Mouse (Mus musculus): Measurements from ENCODE around the gene Lst1. TPM values are rescaled to one million over a fixed set of nuclear protein-coding genes. Genes with fewer than 3 reads are reported as not detected.
A peak's percentile ranks its signal among the peaks of the same experiment; 100 is the strongest.

Lst1 gene
- total and polyA plus RNA-seq, 2 experiments from 2014 or later: 7.8 to 26.7 TPM

- Histone ChIP-seq H3K4me3 (ENCODE audit: low read depth, low read length) (peak overlapping the region; percentile 87), H3K9me3 (ENCODE audit: low read length) (no peaks in the 10 kb centered on the region), H3K4me2 (ENCODE audit: low read depth, low read length, poor library complexity, severe bottlenecking) (peak overlapping the region; percentile 85), H3K27me3 (ENCODE audit: insufficient read depth, low read length) (no peaks in the 10 kb centered on the region), H3K4me1 (ENCODE audit: insufficient read depth, low read length) (peaks cover 11% of the 10 kb centered on the region; the same call in 1 of the 2 replicates), H3K36me3 (ENCODE audit: insufficient read depth, low read length) (peaks cover 45% of the 10 kb centered on the region), H3K27ac (ENCODE audit: low read depth, low read length) (peak overlapping the region; percentile 43; the same call in 1 of the 2 replicates), H3K9ac (replicated peaks; ENCODE audit: low read length, poor library complexity, severe bottlenecking) (peak overlapping the region; percentile 98)
- no peak for TF ChIP-seq CTCF (IDR thresholded peaks at IDR 0.05)
- no peak for DNase-seq (ENCODE audit: low spot score)
- no peak for ATAC-seq (ENCODE audit: low FRiP score)
- 24% methylated on average over 12 of the region's 12 CpGs for WGBS
Measured at GRCm38 (mm10) chr17:35162730-35163129, 25.5 kb downstream of the Lst1 start.

GRCm38 (mm10) chr17:35162121-35162520, 26.1 kb downstream of the Lst1 start:
- H3K27me3 ChIP-seq (ENCODE audit: insufficient read depth, low read length): no peaks in the 10 kb centered on the region
- H3K4me1 ChIP-seq (ENCODE audit: insufficient read depth, low read length): peaks cover 11% of the 10 kb centered on the region; the same call in 1 of the 2 replicates
- H3K27ac ChIP-seq (ENCODE audit: low read depth, low read length): no peak overlapping the region
- H3K4me2 ChIP-seq (ENCODE audit: low read depth, low read length, poor library complexity, severe bottlenecking): peak overlapping the region; percentile 85
- WGBS: 54% methylated on average over 14 of the region's 14 CpGs
- H3K4me3 ChIP-seq (ENCODE audit: low read depth, low read length): peak overlapping the region; percentile 87; the same call in 1 of the 2 replicates
- no peak for ATAC-seq (ENCODE audit: low FRiP score)
- DNase-seq (ENCODE audit: low spot score): no peak
- H3K9me3 ChIP-seq (ENCODE audit: low read length): no peaks in the 10 kb centered on the region
- no peak for TF ChIP-seq CTCF (IDR thresholded peaks at IDR 0.05)
- H3K36me3 ChIP-seq (ENCODE audit: insufficient read depth, low read length): peaks cover 51% of the 10 kb centered on the region
- peak overlapping the region; percentile 98; the same call in 1 of the 2 replicates for H3K9ac ChIP-seq (replicated peaks; ENCODE audit: low read length, poor library complexity, severe bottlenecking)

GRCm38 (mm10) chr17:35161421-35161820, 26.8 kb downstream of the Lst1 start:
- DNase-seq (ENCODE audit: low spot score) (no peak), ATAC-seq (ENCODE audit: low FRiP score) (no peak)
- Histone ChIP-seq H3K27ac (ENCODE audit: low read depth, low read length) (no peak overlapping the region), H3K4me3 (ENCODE audit: low read depth, low read length) (no peak overlapping the region; the same call in 1 of the 2 replicates), H3K9me3 (ENCODE audit: low read length) (no peaks in the 10 kb centered on the region), H3K36me3 (ENCODE audit: insufficient read depth, low read length) (peaks cover 58% of the 10 kb centered on the region), H3K9ac (replicated peaks; ENCODE audit: low read length, poor library complexity, severe bottlenecking) (no peak overlapping the region), H3K4me2 (ENCODE audit: low read depth, low read length, poor library complexity, severe bottlenecking) (no peak overlapping the region), H3K27me3 (ENCODE audit: insufficient read depth, low read length) (no peaks in the 10 kb centered on the region), H3K4me1 (ENCODE audit: insufficient read depth, low read length) (peaks cover 10% of the 10 kb centered on the region; the same call in 1 of the 2 replicates)
- no peak for TF ChIP-seq CTCF (IDR thresholded peaks at IDR 0.05)
- 80% methylated on average over 11 of the region's 11 CpGs for WGBS

GRCm38 (mm10) chr17:35159638-35160037, 28.6 kb downstream of the Lst1 start:
- no peak overlapping the region for H3K4me2 ChIP-seq (ENCODE audit: low read depth, low read length, poor library complexity, severe bottlenecking)
- H3K27ac ChIP-seq (ENCODE audit: low read depth, low read length): no peak overlapping the region
- no peak overlapping the region for H3K4me3 ChIP-seq (ENCODE audit: low read depth, low read length)
- no peaks in the 10 kb centered on the region for H3K27me3 ChIP-seq (ENCODE audit: insufficient read depth, low read length)
- no peak for TF ChIP-seq CTCF (IDR thresholded peaks at IDR 0.05)
- peaks cover 8% of the 10 kb centered on the region; the same call in 1 of the 2 replicates for H3K4me1 ChIP-seq (ENCODE audit: insufficient read depth, low read length)
- no peak overlapping the region for H3K9ac ChIP-seq (replicated peaks; ENCODE audit: low read length, poor library complexity, severe bottlenecking)
- no peaks in the 10 kb centered on the region for H3K9me3 ChIP-seq (ENCODE audit: low read length)
- ATAC-seq (ENCODE audit: low FRiP score) (no peak), DNase-seq (ENCODE audit: low spot score) (no peak)
- 82% methylated on average over 7 of the region's 7 CpGs for WGBS
- peaks cover 75% of the 10 kb centered on the region for H3K36me3 ChIP-seq (ENCODE audit: insufficient read depth, low read length)

- 95% methylated on average over 16 of the region's 16 CpGs for WGBS
- peaks cover 8% of the 10 kb centered on the region; the same call in 1 of the 2 replicates for H3K4me1 ChIP-seq (ENCODE audit: insufficient read depth, low read length)
- ATAC-seq (ENCODE audit: low FRiP score) (no peak), DNase-seq (ENCODE audit: low spot score) (no peak)
- TF ChIP-seq CTCF (IDR thresholded peaks at IDR 0.05): no peak
- no peaks in the 10 kb centered on the region for H3K27me3 ChIP-seq (ENCODE audit: insufficient read depth, low read length)
- H3K36me3 ChIP-seq (ENCODE audit: insufficient read depth, low read length): peaks cover 81% of the 10 kb centered on the region
- no peak overlapping the region for H3K4me2 ChIP-seq (ENCODE audit: low read depth, low read length, poor library complexity, severe bottlenecking)
- H3K4me3 ChIP-seq (ENCODE audit: low read depth, low read length): no peak overlapping the region
- H3K27ac ChIP-seq (ENCODE audit: low read depth, low read length): no peak overlapping the region
- no peaks in the 10 kb centered on the region for H3K9me3 ChIP-seq (ENCODE audit: low read length)
- no peak overlapping the region for H3K9ac ChIP-seq (replicated peaks; ENCODE audit: low read length, poor library complexity, severe bottlenecking)
Measured at GRCm38 (mm10) chr17:35158850-35159593, 29.2 kb downstream of the Lst1 start.

- Histone ChIP-seq H3K4me3 (ENCODE audit: low read depth, low read length) (no peak overlapping the region), H3K27ac (ENCODE audit: low read depth, low read length) (no peak overlapping the region), H3K9ac (replicated peaks; ENCODE audit: low read length, poor library complexity, severe bottlenecking) (no peak overlapping the region), H3K4me1 (ENCODE audit: insufficient read depth, low read length) (peaks cover 5% of the 10 kb centered on the region; the same call in 1 of the 2 replicates), H3K27me3 (ENCODE audit: insufficient read depth, low read length) (no peaks in the 10 kb centered on the region), H3K4me2 (ENCODE audit: low read depth, low read length, poor library complexity, severe bottlenecking) (no peak overlapping the region), H3K36me3 (ENCODE audit: insufficient read depth, low read length) (peaks cover 94% of the 10 kb centered on the region), H3K9me3 (ENCODE audit: low read length) (no peaks in the 10 kb centered on the region)
- no peak for TF ChIP-seq CTCF (IDR thresholded peaks at IDR 0.05)
- no peak for DNase-seq (ENCODE audit: low spot score)
- WGBS: 91% methylated on average over 8 of the region's 8 CpGs
- no peak for ATAC-seq (ENCODE audit: low FRiP score)
Measured at GRCm38 (mm10) chr17:35157661-35158175, 30.5 kb downstream of the Lst1 start.
